Mouse (Mus musculus) bone marrow macrophage, adult 2 months (primary cell): ENCODE results near the gene Tsc22d3.

ENCODE experiments used
- CTCF ChIP-seq: IDR thresholded peaks from 2 replicates; pipeline ENCODE4 v1.5.1; 2012; ENCODE audit warnings: low read depth, mild to moderate bottlenecking, low read length, moderate library complexity
- POLR2A ChIP-seq: IDR thresholded peaks from 2 replicates; pipeline ENCODE4 v1.6.1; 2012; ENCODE audit warnings: mild to moderate bottlenecking, low read depth, low read length, borderline replicate concordance

DNA sequence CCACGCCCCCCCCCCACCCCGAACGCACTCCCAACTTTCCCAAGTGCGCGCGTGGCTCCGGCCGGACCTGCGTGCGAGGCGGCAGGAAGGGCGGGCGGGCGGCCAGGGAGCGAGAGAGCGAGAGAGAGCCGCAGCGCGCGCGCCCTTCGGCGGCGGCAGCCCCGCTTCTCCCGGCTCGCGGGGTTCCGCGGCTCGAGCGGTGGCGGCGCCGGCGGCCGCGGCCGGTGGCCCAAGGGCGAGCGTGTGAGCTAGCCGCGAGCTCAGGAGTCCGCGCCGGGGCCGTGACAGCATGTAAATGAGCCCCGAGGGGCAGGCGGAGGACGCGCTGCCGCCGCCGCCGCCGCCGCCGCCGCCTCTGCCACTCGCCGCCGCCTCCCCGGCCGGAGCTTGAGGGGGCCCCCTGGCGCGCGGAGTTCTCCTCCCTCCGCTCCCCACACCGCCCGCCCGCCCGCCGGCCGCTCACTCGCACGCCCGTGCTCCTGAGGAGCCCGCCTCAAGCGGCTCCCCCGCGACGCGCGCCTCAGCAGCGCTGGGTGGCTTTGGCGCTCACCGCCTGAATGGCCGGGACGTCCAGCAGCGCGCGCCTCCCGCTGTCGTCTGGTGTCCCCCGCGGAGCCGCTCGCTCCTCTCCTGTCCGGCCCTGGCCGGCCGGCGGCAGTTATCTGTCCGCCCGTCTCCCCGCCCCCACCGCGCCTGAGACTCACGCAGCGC lies 1.5 kb downstream of the Tsc22d3 start:
- no peak for TF ChIP-seq CTCF
- TF ChIP-seq POLR2A, result no peak
